Mouse (Mus musculus) lung, embryonic 14.5 days (tissue): ENCODE results near the gene Spg7. TPM values are rescaled to one million over a fixed set of nuclear protein-coding genes. Genes with fewer than 3 reads are reported as not detected.

ENCODE experiments used
- ATAC-seq: fragments of 200-750 bp; cut with Nextera tagmentation; 2 replicates; pipeline ENCODE4 v1.8.0; 2017; ENCODE audit warnings: mild to moderate bottlenecking, moderate TSS enrichment, moderate library complexity; ENCODE audit not compliant: insufficient read depth
- DNase-seq: peaks from one replicate; pipeline ENCODE4 v3.0.0-alpha.2; 2015
- H3K27ac ChIP-seq: fragments of 300-500 bp; sonication (generic); 2 replicates; pipeline ENCODE4 v1.5.1; 2014; ENCODE audit warnings: low read depth, mild to moderate bottlenecking, moderate library complexity
- H3K27me3 ChIP-seq: fragments of 300-500 bp; sonication (generic); 2 replicates; pipeline ENCODE4 v1.6.1; 2014; ENCODE audit warnings: low read length, control low read depth; ENCODE audit not compliant: insufficient read depth
- H3K36me3 ChIP-seq: fragments of 300-500 bp; sonication (generic); 2 replicates; pipeline ENCODE4 v1.6.1; 2014; ENCODE audit warnings: control low read depth; ENCODE audit not compliant: insufficient read depth
- H3K4me1 ChIP-seq: fragments of 300-500 bp; sonication (generic); 2 replicates; pipeline ENCODE4 v1.6.1; 2014; ENCODE audit warnings: antibody characterized with exemption, control low read depth; ENCODE audit not compliant: insufficient read depth
- H3K4me2 ChIP-seq: fragments of 300-500 bp; sonication (generic); 2 replicates; pipeline ENCODE4 v1.6.1; 2014; ENCODE audit warnings: mild to moderate bottlenecking
- H3K4me3 ChIP-seq: fragments of 300-500 bp; sonication (generic); 2 replicates; pipeline ENCODE4 v1.5.1; 2014; ENCODE audit warnings: low read depth, low read length
- H3K9ac ChIP-seq: fragments of 300-500 bp; sonication (generic); 2 replicates; pipeline ENCODE4 v1.6.1; 2014
- H3K9me3 ChIP-seq: fragments of 300-500 bp; sonication (generic); 2 replicates; pipeline ENCODE4 v1.6.1; 2016; ENCODE audit warnings: low read depth, low read length, control low read depth
- CTCF ChIP-seq: IDR thresholded peaks from 2 replicates; pipeline ENCODE4 v1.5.1; 2016; ENCODE audit warnings: antibody characterized with exemption, low read depth
- WGBS: fragments of 180-500 bp; shearing (Covaris S2); extraction: QIAGEN DNeasy Blood & Tissue Kit; methylation state at CpG from one replicate; pipeline ENCODE4 v1.1.7; 2014; 5-methylcytosine and 5-hydroxymethylcytosine counted together
- polyA plus RNA-seq: library from polyadenylated mRNA; unstranded; fragments of >200 nt; fragmentation: Nextera tagmentation; extraction: Ambion mirVana; gene quantifications from 2 replicates; pipeline ENCODE4 v1.2.1, GENCODE M21; 2014

The Spg7 gene
- polyA plus RNA-seq, 1 experiment from 2014 or later = 44.5 TPM

DNA sequence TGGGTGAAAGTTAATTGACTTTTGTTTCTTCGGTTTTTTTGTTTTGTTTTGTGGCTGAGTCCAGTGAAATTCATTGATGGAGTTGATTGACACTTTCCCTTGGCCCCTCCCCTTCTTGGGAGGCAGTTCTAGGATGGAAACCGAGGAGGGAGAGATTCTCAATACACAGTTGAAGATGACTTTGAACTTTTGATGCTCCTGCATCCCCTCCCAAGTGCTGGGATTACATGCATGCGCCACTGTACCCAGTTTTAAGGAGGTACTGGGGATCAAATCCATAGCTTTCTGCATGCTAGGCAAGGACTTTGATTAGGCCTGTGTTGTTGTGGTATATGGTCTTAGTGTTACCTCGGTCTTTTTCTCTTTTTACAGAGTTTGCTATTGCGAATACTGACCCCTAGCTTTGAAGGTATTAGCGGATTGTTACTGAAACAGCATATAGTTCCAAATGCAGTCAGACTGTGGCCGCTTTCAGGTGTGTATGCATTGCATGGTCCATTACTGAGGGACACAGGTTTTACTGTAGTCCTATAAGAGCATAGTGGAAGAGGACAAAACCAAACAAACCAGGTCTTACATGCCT is 3.5 kb downstream of the Spg7 start:
- Histone ChIP-seq H3K4me3 (peak overlapping the region; percentile 94), H3K9me3 (no peaks in the 10 kb centered on the region), H3K9ac (peak overlapping the region; percentile 93), H3K27ac (peak overlapping the region; percentile 92), H3K4me2 (peak overlapping the region; percentile 95), H3K27me3 (no peaks in the 10 kb centered on the region), H3K36me3 (peaks cover 28% of the 10 kb centered on the region), H3K4me1 (peaks cover 11% of the 10 kb centered on the region)
- no peak for ATAC-seq
- peak; percentile 46 for TF ChIP-seq CTCF
- DNase-seq = peak; percentile 40
- WGBS = 27% methylated on average over 7 of the region's 7 CpGs

- H3K4me1 ChIP-seq = peaks cover 7% of the 10 kb centered on the region; the same call in 1 of the 2 replicates
- H3K27me3 ChIP-seq = no peaks in the 10 kb centered on the region
- H3K36me3 ChIP-seq = peaks cover 66% of the 10 kb centered on the region
- 73% methylated on average over 4 of the region's 4 CpGs for WGBS
- no peak overlapping the region for H3K4me3 ChIP-seq
- TF ChIP-seq CTCF = no peak
- no peak overlapping the region for H3K9ac ChIP-seq
- ATAC-seq (no peak), DNase-seq (peak; percentile 44)
- H3K9me3 ChIP-seq = no peaks in the 10 kb centered on the region
- H3K4me2 ChIP-seq = no peak overlapping the region
- no peak overlapping the region for H3K27ac ChIP-seq
Measured at GRCm38 (mm10) chr8:123071176-123071575, 8.4 kb downstream of the Spg7 start.

DNA sequence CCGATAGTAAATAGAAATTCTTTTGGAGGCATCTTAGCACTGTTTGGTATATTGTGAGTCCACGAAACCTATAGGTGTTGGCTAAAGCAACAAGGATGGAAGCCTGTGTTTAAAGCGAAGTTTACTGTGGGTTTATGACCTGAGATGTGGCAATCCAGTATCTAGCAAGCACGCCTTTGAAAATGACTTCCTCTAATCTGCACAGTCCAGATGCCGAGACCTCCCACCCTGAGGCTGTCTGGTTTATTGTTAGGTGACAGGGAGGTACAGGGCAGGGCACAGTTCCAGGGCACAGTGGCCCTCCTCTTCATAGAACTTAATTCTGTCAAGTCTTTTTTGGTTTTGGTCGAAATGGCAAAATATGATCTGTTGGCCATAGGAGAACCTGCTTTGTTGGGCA is 14.5 kb downstream of the Spg7 start:
- 86% methylated on average over 6 of the region's 6 CpGs for WGBS
- no peak overlapping the region for H3K4me2 ChIP-seq
- DNase-seq (no peak), ATAC-seq (no peak)
- H3K27me3 ChIP-seq = no peaks in the 10 kb centered on the region
- peaks cover 83% of the 10 kb centered on the region for H3K36me3 ChIP-seq
- no peak overlapping the region for H3K4me3 ChIP-seq
- no peak overlapping the region for H3K9ac ChIP-seq
- no peak overlapping the region for H3K27ac ChIP-seq
- H3K9me3 ChIP-seq = no peaks in the 10 kb centered on the region
- no peak for TF ChIP-seq CTCF
- H3K4me1 ChIP-seq = no peaks in the 10 kb centered on the region

DNA sequence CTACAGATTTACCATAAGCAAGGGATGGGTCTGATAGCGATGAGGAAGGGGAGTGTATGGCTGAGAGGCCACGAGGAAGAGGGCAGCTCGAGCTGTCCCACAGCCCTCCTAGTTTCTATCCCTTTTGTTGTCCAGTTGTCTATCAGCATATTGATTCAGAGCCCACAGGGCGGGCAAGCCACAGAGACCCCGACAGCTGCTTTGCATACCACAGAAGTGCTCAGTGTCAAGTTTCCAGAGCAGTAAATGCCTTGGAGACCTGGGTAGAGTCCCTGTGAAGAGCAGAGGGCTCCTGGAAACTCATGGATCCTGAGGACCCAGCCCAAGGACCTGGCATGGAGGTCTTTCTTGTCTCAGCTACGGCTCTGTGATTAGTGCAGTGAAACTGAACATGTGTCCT is 20.3 kb downstream of the Spg7 start:
- no peak overlapping the region for H3K9ac ChIP-seq
- WGBS = 83% methylated on average over 6 of the region's 6 CpGs
- ATAC-seq (no peak), DNase-seq (no peak)
- no peak overlapping the region for H3K4me3 ChIP-seq
- H3K4me2 ChIP-seq = no peak overlapping the region
- no peak for TF ChIP-seq CTCF
- H3K4me1 ChIP-seq = no peaks in the 10 kb centered on the region
- no peaks in the 10 kb centered on the region for H3K27me3 ChIP-seq
- H3K9me3 ChIP-seq = no peaks in the 10 kb centered on the region
- H3K36me3 ChIP-seq = peaks cover 91% of the 10 kb centered on the region
- no peak overlapping the region for H3K27ac ChIP-seq

DNA sequence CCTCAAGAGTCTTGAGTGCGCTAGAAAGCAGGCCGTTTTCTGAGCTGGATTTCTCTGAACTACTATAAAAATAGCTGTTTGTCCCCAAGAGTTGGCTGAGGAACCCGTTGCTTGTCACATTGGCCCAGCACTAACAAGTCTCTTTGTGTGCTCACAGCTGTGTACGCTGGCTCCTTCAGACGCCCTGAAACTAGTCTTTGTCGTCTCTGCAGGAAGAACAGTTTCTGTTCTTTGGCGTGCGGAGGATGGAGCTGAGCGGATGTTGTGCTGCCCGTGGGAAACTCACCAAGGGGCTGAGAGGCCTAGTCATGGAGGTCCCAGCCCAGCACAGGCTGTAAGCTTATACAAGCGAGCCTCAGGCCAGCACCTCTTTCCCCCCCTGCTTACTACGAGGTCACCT is 20.9 kb downstream of the Spg7 start:
- H3K9ac ChIP-seq = no peak overlapping the region; the same call in 1 of the 2 replicates
- H3K4me2 ChIP-seq = no peak overlapping the region
- no peak for ATAC-seq
- no peaks in the 10 kb centered on the region for H3K4me1 ChIP-seq
- H3K36me3 ChIP-seq = peaks cover 94% of the 10 kb centered on the region
- no peak for DNase-seq
- no peak overlapping the region for H3K27ac ChIP-seq
- TF ChIP-seq CTCF = no peak
- no peak overlapping the region for H3K4me3 ChIP-seq
- no peaks in the 10 kb centered on the region for H3K27me3 ChIP-seq
- 88% methylated on average over 12 of the region's 12 CpGs for WGBS
- H3K9me3 ChIP-seq = no peaks in the 10 kb centered on the region

DNA sequence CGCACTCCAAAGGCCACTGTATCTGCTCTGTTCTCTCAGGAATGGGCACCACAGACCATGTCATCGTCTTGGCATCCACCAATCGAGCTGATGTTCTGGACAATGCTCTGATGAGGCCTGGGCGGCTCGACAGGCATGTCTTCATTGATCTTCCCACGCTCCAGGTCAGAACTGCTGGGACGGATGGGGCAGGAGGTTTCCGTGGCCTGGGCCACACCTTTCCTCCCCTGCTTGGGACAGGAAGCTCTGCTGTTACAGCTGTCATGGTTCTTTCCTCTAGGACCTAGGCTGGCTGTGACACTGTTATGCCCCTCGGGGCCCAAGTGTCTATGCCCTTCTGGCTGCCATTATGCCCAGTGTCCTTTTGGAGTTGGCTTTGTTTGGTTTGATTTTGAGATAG is 24.5 kb downstream of the Spg7 start:
- Histone ChIP-seq H3K27me3 (no peaks in the 10 kb centered on the region), H3K4me1 (no peaks in the 10 kb centered on the region), H3K27ac (no peak overlapping the region), H3K36me3 (peaks cover 97% of the 10 kb centered on the region), H3K9me3 (no peaks in the 10 kb centered on the region), H3K4me3 (no peak overlapping the region), H3K4me2 (no peak overlapping the region), H3K9ac (no peak overlapping the region)
- 84% methylated on average over 9 of the region's 9 CpGs for WGBS
- DNase-seq (no peak), ATAC-seq (no peak)
- no peak for TF ChIP-seq CTCF

- Histone ChIP-seq H3K36me3 (peaks cover 52% of the 10 kb centered on the region), H3K4me1 (no peaks in the 10 kb centered on the region), H3K27ac (no peak overlapping the region), H3K9ac (no peak overlapping the region), H3K4me2 (no peak overlapping the region), H3K4me3 (no peak overlapping the region), H3K27me3 (no peaks in the 10 kb centered on the region), H3K9me3 (no peaks in the 10 kb centered on the region)
- WGBS = 88% methylated on average over 11 of the region's 11 CpGs
- ATAC-seq = no peak
- DNase-seq = no peak
- TF ChIP-seq CTCF = no peak
Measured at GRCm38 (mm10) chr8:123097216-123097615, 34.5 kb downstream of the Spg7 start.
